Mouse (Mus musculus): ENCODE measurements around the gene Prodh2.
"Not testable (repeated sequence)": the region's sequence is repeated elsewhere in the genome, so short reads cannot be mapped to it uniquely, and the experiment has no call there.

The Prodh2 gene

DNA sequence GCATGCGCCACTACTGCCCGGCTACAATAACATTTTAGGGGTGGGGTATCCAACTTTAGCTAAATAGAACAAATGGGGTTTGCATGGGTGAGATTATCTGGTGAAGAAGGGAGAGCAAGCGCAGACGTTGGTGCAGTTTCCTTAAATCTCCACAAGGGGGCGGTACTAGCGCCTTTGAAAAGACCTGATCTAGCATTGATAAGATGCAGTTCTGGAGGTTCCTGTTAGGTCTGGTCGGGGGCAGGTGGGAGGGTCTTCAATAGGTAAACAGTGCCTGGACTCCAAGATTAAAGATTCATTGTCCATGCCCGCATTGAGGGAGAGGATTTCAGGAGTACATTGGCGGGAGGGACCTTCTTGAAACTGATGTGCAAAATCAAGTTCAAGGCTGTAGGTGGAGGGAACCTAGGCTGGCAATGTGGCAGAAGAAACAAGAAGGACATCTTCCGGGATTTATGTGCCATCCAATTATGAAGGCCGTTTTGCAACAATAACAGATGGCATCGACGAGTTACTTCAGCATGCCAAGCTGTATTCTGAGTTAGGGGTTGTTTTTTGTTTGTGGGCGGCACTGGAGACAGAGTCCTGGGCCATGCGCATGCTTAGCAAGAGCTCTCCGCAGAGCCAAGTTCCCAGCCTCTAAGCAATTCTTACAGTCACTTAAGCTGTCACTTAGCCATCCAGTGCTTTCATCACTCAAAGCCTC lies 3.0 kb upstream of the Prodh2 start:
- no peak for DNase-seq (ENCODE audit: low spot score)

DNA sequence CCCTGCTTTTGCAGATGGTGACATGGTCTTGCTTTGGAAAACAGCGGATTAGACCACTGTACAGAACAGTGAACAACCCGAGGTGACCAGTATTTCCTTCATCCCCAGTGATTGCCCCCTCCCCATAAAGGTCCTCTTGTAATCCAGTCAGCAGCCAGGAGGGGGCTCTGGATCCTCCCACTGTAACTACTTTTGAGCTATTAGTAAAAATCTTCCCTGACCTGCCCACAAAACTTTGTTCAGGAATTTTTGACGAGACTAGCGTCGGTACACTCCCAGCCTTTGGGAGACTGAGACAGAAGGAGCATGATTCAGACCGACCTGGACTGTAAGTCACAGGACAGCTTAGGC lies 2.5 kb upstream of the Prodh2 start:
- no peak for DNase-seq (ENCODE audit: low spot score)

DNA sequence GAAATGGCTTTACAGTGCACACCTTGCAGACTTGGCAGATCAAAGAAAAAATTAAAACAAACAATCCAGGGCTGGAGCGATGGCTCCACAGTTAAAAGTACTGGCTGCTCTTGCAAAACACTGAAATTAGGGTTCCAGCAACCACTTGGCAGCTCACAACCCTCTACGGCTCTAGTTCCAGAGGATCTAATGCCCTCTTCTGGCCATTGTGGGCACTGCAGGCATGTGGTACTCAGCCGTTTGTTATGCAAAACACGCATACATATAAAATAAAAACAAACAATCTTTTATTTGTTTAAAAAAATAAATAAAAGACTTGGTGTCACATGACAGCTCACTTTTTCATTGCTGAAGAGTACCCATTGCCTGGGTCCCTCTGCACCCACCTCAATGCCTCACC lies 657 bp upstream of the Prodh2 start:
- peak; percentile 92 for DNase-seq (ENCODE audit: low spot score)

DNA sequence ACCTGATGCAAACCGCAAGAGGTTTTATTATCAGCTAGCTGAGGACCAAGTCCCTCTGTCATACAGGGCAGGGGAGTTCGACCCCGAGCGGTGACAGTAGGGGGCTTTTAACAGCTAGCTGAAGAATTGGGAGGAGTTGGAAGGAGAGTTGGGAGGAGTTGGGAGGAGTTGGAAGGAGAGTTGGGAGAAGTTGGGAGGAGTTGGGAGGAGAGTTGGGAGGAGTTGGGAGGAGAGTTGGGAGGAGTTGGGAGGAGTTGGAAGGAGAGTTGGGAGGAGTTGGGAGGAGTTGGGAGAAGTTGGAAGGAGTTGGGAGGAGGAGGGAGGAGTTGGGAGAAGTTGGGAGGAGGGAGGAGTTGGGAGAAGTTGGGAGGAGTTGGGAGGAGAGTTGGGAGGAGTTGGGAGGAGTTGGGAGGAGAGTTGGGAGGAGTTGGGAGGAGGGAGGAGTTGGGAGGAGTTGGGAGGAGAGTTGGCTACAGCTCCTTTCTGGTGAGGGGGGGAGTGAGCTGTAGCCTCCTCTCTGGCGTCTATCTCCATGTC lies 2.2 kb downstream of the Prodh2 start:
- not testable (repeated sequence) for DNase-seq (ENCODE audit: low spot score)

DNA sequence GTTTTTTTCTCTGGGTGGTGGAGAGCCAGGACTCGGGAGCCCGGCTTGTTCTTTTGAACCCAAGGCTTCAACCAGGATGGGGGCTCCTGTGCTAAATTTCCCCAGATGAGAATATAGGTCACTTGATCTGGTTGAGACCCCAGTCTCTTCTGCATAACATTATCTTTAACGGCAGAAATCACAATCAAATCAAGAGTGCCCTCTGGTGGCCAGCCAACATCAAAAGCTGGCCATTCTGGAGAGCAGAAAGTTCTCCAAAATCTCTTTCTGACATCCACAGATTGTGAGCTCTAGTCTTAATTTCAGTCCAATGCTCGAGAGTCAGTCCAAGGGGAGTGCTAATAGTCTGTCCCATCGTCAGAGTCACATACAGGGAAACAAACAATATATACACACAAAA lies 7.7 kb downstream of the Prodh2 start:
- not testable (repeated sequence) for DNase-seq (ENCODE audit: low spot score)

DNA sequence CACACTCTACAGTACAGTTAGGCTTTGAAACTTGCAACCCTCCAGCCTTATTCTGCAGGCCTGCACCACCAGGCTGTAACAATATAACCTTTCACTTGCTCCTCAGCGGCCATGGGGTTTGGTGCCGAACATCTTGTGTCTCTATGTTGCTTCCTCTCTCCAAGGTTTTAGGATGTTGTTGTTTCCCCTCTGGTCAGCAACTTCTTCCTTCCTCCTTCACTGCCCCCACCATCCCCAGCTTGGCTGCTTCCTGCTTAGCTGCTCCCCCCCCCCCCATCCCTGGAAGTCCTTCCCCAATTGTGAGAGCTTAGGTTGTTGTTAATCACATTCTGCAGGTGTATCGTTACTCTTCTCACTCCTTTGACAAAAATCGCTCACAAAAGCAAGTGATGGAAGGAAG lies 14.6 kb downstream of the Prodh2 start:
- no peak for DNase-seq (ENCODE audit: low spot score)

DNA sequence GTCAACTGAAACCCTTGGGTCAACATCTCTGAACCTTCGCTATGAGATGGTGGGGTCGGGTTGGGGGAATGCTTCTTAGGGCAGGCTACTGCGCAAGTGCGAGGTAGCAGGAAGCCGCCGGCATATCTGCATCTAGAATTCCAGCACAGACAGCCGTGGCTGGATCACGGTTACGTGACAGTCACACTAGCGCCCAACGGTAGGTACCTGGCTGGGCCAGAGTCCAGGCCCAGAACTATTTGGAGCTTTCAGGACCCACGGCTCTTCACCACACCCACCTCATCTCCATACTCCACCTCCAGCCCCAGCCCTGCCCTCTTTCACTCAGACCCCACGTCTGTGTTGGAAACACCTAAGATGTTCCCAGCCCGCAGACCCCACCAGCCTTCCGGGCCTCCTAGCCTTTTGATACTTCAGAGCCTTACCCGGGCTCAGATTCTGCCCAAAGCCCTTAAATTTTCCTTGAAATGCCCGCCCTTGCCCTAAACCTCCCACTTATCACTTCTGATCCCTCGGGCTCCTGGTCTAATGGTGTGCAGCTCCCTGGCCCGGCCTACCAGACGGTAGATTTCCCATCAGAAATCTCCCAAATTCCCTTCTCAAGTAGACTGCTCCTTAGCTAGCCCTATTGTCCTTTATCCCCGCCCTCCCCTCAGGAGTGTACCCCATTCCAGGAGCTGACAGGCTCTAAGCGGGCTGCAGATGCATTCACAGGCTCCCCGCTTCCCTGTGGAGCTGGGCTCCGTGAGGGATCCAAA lies 21.8 kb downstream of the Prodh2 start:
- DNase-seq (ENCODE audit: low spot score), result no peak

DNA sequence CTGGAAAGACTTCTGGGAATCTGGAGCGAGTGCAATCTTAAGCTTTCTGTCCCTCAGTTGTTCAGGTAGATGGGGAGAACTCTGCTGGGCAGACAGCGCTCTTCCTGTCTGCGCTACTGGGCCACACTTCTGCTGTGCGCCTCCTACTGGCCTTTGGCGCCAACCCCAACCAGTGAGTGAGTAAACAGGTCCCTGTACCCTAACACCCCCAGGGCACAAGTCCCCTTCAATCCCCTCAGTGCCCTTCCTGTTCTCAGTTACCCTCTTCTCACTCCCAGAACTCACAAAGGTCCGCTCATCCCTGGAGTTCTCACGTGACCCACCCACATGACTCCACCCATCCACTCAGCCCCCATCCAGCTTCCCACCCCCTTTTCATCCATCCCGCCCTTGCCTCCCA lies 24.9 kb downstream of the Prodh2 start:
- DNase-seq (ENCODE audit: low spot score), result no peak

DNA sequence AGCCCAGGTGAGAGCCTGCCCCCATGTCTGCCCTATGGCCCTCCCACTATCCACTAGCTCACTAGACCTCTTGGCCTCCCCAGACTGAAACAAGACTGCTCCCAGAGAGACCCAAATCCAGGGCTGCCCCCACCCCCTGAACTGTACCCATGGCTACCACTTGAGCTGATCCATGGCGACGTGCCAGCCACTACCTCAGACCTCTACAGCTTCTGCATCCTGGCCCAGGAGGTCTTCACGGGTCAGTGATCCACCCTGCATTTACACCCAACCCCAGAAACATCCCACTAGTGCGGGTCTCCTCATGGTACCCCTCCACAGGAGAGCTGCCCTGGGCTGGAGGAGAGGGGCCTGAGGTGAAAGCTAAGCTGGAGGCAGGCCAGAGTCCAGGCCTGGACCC lies 27.0 kb downstream of the Prodh2 start:
- DNase-seq (ENCODE audit: low spot score), result peak; percentile 63

DNA sequence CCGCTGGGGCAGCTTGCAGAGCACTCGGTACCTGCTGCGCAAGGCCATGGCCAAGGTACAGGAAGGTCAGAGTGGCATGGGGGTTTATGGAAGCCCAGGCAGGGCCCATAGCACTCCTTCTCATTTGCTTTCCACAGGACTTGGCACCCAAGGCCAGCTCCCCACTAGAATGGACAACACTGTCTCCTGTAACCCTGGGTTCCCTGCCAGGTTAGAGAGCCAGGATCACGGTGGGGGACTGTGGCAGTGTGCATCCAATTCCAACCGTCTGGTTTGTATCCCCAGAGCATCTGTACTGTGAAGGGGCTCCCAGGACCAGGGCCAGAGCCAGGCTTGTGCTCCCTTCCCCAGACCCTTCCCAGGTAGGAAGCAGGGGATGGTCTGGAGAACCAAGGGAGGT lies 27.4 kb downstream of the Prodh2 start:
- DNase-seq (ENCODE audit: low spot score), result peak; percentile 42

DNA sequence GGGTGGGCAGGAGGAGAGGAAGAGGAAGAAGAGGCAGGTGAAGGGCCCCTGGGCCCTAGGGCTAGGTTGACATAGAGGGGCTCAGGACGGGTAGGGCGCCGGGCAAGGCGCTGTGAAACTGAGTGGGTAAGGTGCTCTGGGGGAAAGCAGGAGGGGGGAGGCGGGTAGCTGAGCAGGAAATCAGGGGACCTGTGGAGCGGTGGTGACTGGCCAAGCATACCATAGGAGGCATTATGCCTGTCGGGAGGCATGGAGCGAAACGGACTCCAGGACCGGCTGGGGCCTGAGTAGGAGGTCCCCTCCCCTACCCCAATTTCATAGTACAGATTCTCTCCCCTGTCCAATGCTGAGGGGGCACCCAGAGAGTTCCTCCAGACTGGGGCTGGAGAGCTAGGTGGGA lies 29.4 kb downstream of the Prodh2 start:
- DNase-seq (ENCODE audit: low spot score), result peak; percentile 41

DNA sequence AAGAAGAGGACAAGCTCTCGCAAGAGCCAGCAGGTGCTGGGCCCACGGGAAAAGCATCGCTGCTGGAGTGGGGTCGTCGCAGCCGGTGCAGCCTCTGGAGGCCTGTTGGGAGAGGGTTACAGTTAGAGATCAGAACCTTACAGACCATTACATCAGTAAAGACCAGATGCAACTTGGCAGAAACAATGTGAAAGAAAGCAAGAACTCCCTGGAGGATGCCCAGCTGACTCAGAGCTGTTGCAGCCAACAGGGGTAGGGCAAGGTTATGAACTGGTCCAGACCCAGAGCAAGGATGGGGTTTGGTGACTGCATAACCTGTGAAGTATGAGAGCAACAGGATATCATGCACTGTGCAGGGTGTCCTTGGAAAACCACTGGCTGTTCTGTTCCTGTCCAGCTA lies 31.1 kb downstream of the Prodh2 start:
- no peak for DNase-seq (ENCODE audit: low spot score)

DNA sequence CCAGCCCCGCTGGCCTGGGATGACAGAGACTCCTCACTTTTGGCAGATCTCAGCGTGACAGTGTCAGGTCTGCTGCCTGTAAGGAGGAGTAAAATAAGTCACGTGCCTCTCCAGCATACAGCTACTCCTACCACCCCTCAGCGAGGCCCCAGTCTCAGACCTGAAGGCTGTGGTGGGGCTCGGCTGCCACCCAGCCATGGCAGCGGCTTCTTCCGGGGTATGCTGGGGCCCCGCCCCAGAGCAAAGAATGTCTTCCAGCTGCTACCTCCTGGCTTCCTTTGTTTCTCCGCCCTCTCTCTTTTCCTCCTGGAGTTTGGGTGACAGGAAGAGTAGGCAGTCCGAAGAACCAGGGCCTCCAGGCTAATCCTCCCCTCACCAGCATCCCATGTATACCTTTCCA lies 32.5 kb downstream of the Prodh2 start:
- DNase-seq (ENCODE audit: low spot score), result no peak

DNA sequence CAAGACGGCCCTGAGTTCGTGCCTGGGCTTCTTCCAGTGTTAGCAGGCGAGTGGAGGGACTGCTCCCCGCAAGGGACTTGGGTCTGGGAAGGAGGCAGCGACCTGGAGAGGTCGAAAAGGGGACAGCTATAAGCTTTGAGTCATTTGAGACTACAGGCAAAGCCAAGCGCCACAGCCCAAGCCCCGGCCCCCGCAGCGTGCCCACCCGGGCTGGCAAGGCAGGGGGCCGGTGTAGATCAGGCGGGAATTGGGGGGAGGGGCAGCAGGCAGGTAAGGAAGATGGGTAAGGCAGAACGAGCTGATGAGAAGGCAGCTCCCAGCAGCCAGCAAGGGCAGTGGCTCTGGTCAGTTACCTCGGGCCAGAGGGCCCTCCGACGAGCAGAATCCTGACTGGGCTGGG lies 33.0 kb downstream of the Prodh2 start:
- DNase-seq (ENCODE audit: low spot score), result peak; percentile 53

DNA sequence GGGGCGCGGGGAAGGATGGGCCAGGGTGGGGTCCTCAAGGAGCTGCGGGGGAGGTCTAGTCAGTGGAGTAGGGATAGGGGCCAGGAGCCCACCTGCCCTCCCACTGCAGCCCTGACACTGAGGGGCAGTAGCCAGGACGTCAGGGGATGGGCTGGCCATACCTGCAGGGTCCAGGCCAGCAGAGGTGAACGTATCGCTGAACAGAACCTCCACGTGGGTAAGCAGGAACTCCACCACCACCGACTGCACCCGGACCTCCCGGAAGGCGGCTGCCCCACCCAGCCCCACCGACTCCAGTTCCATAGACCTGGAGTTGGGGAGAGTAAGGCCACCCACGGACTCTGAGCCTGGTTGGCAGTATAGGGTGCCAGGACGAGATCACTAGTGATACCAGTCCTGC lies 33.6 kb downstream of the Prodh2 start:
- no peak for DNase-seq (ENCODE audit: low spot score)

DNA sequence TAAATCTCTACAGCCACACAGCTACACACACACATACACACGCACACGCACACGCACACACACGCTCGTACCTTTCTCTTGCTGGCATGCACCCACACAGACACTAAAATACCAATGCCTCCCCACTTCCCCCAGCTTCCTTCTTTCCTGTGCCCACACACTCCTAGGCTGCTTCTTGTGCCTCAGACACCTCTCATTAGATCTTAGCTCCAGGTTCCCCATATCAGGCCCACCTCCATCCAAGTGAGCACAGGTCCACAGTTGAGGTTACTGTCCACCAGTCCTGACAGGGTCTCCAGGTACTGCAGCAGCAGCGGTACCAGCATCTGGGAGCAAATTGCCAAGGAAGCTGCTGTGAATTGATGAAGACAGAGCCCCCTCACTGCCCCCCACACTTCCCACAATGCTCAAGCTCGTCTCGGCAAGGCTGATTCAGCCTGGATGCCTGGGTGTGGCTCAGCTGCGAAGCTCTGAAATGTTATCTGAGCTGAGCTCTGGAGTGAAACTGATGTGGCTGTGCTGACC lies 37.9 kb downstream of the Prodh2 start:
- peak; percentile 34 for DNase-seq (ENCODE audit: low spot score)

DNA sequence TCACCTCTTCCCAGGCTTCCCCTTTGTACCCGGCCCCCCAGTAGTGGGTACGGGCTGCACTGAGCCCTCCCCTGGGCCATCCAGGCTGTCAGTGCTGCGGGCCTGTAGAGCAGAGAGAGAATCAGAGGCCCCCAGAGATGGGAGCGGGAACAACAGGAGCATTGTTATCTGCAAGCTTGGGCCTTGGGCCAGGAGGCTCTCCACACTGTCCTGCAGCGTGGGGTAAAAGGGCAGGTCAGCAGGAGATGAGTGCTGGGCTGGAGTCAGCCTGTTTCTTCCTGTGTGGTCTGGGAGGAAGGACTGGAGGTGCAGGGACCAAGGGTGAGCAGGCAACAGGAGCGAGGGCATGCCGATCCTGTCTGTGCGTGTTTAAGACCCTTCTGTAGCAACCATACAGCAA lies 39.5 kb downstream of the Prodh2 start:
- DNase-seq (ENCODE audit: low spot score), result peak; percentile 88

DNA sequence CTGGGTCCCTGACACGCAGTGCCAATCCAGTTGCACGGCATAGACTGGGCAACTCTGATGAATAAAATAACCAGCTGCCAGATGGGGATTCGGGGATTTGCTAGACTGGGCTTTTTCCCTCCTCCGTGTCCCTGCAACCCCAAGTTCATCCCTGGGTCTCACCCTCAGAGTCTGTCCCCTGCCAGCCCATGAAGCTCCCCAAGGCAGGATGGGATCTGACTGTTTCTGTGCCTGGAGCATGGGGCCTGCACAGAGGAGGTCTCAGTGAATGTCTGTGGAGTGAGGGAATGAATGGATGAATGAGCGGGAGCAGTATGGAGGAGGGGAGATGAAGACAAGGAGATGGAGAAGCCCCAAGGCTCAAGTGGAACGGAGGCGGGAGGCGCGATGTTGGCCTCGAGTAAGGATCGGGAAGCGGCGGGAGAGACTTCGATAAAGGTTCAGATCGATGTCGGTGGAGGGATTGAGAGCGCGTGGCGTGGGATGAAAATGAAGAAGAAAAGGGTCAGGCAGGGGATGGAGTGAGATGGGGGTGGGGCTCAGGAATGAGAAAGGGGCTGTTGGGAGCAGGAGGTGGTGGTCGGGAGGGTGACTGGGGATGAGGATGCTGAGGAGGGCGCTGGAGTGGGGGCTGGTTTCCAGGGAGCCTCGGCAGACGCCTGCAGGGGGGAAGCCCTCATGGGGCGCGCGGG lies 40.7 kb downstream of the Prodh2 start:
- peak; percentile 37 for DNase-seq (ENCODE audit: low spot score)

DNA sequence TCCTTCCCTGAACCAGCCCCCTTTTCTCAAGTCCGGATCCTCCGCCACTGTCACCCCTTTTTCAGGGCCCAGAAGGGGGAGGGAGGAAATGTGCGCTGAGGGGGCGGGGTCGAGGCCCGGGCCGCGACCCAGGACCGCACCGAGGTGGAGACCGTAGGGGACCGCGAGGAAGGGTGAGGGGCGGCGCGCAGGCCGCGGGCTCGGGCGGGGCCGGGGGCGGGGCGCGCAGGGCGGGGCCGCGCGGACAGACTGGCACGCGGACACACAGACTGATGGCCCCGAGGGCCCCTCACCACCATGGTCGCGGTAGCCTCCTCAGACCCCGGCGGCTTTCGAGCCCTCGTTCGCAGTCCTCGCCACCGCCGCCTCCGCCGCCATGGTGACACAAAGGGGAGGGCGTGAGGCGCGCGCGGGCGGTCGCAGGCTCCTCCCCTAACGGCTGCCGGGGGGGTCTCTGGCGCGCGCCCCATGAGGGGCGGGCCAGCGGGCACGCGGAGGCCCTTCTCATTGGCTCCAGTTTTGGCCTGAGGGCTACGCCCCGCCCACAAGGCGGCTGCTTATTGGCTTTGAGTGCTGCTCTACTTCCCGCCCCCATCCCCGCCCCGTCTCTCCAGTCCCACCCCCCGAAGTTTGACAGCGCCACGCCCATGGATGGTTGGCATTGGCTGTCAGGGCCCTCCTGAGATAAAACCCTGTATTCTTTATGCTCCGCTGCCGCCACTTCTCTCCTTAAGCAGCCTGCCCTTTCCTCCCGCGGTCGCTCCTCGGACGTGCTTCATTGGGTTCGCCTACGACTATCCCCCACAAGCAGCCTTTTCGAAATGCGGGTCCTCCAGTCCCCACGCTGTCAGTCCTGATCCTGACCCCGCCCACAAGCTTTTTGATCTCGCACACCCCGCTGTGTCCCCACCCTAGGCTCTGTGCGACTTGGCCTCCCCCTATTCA lies 41.5 kb downstream of the Prodh2 start, which contains the start of gene Arhgap33:
Gene Arhgap33, minus strand, starts transcription at position 428 of the 945 bp plus-strand sequence.
- peak; percentile 97 for DNase-seq (ENCODE audit: low spot score)

DNA sequence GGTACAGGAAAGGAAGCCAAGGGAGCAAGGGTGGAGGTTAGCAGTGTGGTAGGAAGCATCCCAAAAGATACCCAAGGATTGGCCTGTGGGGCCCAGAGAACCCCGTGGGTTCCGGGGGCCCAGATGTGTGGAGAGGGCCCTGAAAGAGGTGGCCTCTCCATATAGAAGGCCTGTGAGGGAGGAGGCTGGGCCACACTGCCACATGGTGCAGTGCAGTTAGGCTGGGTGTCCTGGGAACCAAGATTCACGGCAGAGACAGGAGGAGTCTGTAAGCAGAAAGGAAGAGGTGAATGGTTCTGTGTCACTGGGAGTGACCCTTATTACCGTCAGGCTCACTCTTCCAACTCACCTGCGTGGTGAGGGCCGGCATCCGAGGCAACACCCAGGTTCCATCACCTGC lies 47.1 kb downstream of the Prodh2 start:
- peak; percentile 34 for DNase-seq (ENCODE audit: low spot score)

DNA sequence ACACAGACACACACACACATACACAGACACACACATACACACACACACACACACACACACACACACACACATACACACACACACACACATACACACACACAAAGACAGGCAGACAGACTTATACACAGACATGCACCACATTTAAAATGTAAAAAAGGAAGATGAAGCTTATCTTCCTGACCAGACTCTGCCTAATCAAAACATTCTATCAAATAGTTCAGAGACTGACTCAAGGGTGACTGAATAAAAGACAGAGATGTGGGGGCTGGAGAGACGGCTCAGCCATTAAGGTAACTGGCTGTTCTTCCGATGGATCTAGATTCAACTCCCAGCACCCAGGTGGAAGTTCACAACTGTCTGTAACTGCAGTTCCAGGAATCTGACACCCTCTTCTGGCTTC lies 50.9 kb downstream of the Prodh2 start:
- DNase-seq (ENCODE audit: low spot score), result no peak

DNA sequence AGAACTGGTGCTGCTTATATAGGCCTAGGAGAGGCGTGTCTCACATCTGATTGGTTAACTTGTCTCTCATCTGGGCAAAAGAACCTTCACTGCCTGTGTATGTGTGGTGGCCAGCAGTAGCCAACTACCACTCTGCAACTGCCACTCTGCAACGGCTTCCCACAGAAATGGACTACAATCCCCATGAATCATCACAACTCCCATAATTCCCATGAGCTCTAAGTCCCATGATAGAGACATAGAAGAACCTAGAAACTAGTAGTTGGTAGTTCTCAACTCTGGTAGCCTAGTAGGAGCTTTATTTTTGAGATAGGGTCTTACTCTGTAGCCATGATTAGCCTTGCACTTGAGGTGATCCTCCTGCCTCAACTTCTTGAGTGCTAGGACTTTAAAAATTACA lies 56.5 kb downstream of the Prodh2 start:
- DNase-seq (ENCODE audit: low spot score), result no peak

Measured in testis, postnatal 10 days (tissue).